Mouse (Mus musculus) erythroblast, adult 5-6 weeks (primary cell): ENCODE measurements around the gene 4930402K13Rik. TPM values are rescaled to one million over a fixed set of nuclear protein-coding genes. Genes with fewer than 3 reads are reported as not detected.
"Not testable (repeated sequence)": the region's sequence is repeated elsewhere in the genome, so short reads cannot be mapped to it uniquely, and the experiment has no call there.

ENCODE experiments used
- ATAC-seq: replicated peaks from 2 replicates; pipeline ENCODE4 v1.8.0; 2016; ENCODE audit warnings: moderate number of reproducible peaks, mild to moderate bottlenecking, moderate TSS enrichment, inconsistent platforms; ENCODE audit not compliant: poor library complexity, low FRiP score, severe bottlenecking
- total RNA-seq, 2 experiments: library from RNA; stranded (forward) in 1 of 2; stranded (reverse) in 1 of 2; fragments of 150-400 nt in 1 of 2; fragments of 200-764, 138-1000 nt in 1 of 2; gene quantifications; 2 replicates each; pipeline versions ENCODE4 v1.2.3 to v1.2.4; 2015 to 2017; ENCODE audit warnings: low replicate concordance in 2 of 2

4930402K13Rik gene
- total RNA-seq (2015; ENCODE audit: low replicate concordance): not detected in 2 replicates
- total RNA-seq (2017; ENCODE audit: low replicate concordance): not detected in 2 replicates

DNA sequence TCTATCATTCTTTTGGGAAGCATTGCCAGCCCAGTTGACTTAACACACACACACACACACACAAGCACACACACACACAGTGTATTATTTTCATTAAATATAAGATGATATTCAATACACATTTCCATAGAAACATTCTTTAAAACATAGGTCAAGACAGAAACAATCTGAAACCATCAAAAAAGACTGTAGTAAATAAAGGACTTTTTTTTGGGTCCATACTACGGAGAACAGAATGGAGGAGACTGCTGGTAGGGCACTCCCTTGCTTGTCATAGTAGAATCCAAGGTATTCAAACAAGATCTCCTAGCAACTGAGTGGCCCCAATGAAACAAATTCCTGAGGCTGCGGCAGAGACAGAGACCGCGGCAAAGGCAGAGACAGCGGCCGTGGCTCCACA, at the start of gene 4930402K13Rik:
Gene 4930402K13Rik (plus strand): TSS at position 301 of the 400 bp plus-strand sequence.
- ATAC-seq: no peak

DNA sequence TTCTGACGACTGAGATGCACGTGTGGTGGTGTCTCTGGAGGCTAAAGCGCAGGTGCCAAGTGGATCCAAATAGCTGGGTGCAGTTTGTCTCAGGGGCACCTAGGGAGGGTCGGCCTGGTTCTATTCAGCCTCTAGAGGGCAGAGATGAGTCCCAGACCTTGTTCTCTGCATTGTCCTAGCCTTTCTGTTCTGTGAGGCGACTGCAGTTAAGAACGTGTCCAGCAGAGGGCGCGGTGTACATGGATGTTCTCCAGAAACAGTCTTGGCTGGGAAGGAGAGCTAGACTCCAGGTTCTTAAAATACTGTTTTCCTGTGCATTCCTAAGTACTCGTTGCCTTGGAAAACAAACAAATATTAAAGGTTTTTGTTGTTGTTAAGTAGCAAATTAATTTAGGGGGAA, 43.4 kb upstream of the 4930402K13Rik start:
- ATAC-seq: not testable (repeated sequence)

DNA sequence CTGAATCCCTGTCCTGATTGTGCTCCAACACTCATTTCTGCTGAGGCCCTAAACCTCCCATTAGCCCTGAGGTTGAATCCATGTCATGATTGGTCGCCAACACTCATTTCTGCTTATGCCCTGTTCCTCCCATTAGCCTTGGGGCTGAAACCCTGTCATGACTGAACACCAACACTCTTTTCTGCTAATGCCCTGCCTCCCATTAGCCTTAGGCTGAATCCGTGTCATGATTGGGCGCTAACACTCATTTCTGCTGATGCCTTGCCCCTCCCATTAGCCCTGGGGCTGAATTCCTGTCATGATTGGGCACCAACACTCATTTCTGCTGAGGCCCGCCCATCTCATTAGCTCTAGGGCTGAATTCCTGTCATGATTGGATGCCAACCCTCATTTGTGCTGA, 42.3 kb upstream of the 4930402K13Rik start:
- ATAC-seq: no peak

DNA sequence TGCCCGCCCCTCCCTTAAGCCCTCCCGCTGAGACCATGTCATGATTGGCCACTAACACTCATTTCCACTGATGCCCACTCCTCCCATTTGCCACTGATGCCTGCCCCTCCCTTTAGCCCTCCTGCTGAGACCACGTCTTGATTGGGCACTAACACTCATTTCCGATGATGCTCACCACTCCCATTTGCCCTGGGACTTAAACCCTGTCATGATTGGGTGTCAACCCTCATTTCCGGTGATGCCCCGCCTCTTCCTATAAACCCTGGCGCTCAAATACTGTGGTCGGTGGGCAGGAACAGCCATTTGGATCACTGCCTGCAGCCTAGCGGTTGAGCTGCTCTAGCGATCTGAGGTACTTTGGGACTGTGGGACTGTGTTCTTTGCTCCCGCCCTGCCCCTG, 41.6 kb upstream of the 4930402K13Rik start, which contains the start of gene Fthl17f:
Gene Fthl17f (plus strand): TSS at position 301 of the 400 bp plus-strand sequence.
- not testable (repeated sequence) for ATAC-seq

DNA sequence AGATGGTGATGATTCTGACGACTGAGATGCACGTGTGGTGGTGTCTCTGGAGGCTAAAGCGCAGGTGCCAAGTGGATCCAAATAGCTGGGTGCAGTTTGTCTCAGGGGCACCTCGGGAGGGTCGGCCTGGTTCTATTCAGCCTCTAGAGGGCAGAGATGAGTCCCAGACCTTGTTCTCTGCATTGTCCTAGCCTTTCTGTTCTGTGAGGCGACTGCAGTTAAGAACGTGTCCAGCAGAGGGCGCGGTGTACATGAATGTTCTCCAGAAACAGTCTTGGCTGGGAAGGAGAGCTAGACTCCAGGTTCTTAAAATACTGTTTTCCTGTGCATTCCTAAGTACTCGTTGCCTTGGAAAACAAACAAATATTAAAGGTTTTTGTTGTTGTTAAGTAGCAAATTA, 26.7 kb upstream of the 4930402K13Rik start:
- ATAC-seq: not testable (repeated sequence)

DNA sequence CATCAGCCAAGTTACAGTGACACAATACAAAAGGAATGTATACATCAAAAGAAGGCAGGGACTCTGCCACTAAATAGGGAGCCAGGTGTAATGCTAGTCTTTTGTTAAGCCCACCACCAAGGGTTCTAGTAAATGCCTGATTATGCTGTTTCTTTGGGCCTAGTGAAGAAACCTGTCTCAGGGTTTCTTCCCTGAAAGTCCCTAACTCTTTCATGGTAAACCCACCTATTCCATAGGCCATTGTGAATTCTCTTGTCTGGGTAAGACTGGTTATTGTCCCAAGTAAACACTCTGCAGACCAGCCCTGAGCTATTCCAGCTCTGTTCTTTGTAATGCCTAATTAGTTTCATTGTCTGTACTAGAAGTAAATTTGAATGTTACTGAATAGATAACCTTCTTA, 9.3 kb upstream of the 4930402K13Rik start:
- ATAC-seq: not testable (repeated sequence)

DNA sequence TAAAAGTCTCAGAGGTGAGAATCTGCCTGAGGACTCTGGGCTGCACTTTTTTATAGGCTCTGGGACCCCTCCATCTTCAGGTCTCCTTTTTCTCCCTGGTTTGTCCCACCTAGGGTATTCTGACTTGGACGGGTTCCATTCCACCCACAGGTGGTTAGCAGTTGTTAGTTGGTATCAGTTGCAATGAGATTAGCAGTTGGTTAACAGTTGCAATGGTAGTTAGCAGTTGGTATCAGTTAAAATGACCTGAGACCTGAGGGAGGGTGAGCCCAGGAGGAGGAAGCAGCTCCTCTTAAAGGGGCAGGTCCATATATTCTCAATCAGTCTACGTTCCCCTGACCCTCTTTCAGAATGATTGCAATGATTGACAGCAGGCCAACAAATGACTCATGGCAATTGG, 6.0 kb downstream of the 4930402K13Rik start:
- ATAC-seq: no peak

DNA sequence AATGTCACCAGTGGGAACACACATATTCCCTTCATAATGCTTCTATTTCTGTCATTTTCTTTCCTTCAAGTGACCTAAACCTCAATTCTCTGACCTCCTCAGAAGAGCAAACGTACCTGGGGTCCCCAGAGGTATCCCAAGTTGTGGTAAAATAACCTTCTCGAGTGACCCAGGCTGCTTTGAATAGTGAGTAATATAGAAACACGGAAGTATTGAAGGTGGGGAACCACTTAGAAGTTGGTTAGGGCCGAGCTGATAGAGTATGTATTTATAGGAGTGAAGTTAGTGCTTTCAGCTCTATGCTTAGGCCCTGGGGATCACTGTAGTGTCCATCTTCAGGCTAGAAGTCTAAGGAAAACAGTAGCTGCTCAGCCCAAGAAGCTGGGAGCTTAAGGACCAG, 20.6 kb downstream of the 4930402K13Rik start:
- no peak for ATAC-seq

DNA sequence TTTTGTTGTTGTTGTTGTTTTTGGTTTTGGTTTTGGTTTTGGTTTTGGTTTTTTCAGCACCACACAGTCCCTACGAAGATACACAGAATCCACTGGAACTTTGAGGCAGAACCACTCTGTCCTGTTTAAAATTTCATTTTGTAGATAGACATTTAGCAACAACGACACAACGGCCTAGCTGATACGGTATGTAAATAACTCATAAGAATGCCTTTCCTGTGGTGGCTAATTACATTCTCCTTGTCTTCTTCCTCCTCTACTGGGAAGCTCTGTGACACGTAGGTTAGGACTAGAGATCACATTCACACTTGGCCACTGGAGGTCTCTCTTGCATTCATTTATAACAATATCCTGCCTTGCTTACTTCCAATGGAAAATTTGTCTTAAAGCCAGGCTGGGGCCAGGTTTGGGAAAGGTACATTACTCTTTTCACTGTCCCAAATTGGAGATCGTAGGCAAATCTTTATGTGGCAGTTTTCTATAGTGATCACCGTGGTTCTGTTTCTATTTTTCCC, 24.0 kb downstream of the 4930402K13Rik start:
- ATAC-seq: no peak

DNA sequence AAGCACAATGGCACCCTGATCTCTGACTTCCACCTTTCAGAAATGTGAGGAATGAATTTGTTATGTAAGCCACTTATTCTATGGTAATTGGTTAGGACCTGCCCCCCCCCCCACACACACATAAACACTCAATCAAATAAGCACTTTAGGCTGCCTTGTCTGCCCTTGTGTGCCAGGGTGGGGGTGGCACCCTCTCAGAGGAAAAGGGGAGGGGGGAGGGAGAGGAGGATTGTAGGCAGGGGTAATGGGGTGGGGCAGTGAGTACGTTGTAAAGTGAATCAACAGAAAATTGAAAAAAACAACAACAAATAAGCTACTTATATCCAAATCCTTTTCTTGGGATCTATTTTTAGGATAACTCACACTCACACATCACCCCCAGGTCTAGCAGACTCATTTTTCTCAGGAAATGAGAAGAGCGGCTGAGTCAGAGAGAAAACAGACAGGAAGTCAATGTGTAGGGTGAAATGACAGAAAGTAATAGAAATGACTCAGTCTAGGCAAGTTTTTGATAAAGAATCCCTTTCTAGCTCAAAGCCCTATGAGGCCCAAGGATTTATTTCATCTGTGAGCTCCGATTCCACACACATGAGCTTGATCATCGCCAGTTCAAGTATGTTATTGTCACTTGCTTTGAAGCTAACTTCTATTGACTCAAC, 35.1 kb downstream of the 4930402K13Rik start:
- no peak for ATAC-seq

DNA sequence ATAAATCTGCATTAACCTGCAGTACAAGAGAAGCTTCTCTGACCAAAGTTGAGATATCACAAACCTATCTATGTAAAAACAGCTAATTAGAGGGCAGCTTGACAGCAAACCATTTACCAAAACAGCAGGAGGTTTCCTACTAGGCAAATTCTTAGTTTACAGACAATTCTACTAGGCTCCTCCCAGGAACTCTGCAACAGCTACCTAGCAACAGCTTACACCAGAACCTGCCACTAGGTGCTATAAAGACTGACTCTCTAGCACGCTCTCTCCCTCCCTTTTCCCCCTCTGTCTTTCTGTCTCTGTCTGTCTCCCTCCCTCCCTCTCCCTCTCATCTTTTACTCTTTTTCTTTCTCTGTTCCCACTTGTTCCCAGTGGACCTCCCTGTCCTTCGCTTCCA, 38.3 kb downstream of the 4930402K13Rik start:
- no peak for ATAC-seq

Other genes starting within 250 kb of the 4930402K13Rik start
- gene Gm5751, start 230.3 kb upstream of the 4930402K13Rik start, total RNA-seq (2015; ENCODE audit: low replicate concordance): not detected in 2 replicates
- not detected in 2 replicates for gene Gm5751, start 230.3 kb upstream of the 4930402K13Rik start, total RNA-seq (2017; ENCODE audit: low replicate concordance)
- not detected in 2 replicates for gene B630019K06Rik, start 212.2 kb upstream of the 4930402K13Rik start, total RNA-seq (2015; ENCODE audit: low replicate concordance)
- not detected in 2 replicates for gene B630019K06Rik, start 212.2 kb upstream of the 4930402K13Rik start, total RNA-seq (2017; ENCODE audit: low replicate concordance)
- not detected in 2 replicates for gene Fthl17b, start 141.6 kb upstream of the 4930402K13Rik start, total RNA-seq (2015; ENCODE audit: low replicate concordance)
- gene Fthl17b, start 141.6 kb upstream of the 4930402K13Rik start, total RNA-seq (2017; ENCODE audit: low replicate concordance): not detected in 2 replicates
- not detected in 2 replicates for gene Fthl17c, start 128.0 kb upstream of the 4930402K13Rik start, total RNA-seq (2015; ENCODE audit: low replicate concordance)
- gene Fthl17c, start 128.0 kb upstream of the 4930402K13Rik start, total RNA-seq (2017; ENCODE audit: low replicate concordance): not detected in 2 replicates
- not detected in 2 replicates for gene Fthl17d, start 117.8 kb upstream of the 4930402K13Rik start, total RNA-seq (2015; ENCODE audit: low replicate concordance)
- gene Fthl17d, start 117.8 kb upstream of the 4930402K13Rik start, total RNA-seq (2017; ENCODE audit: low replicate concordance): not detected in 2 replicates
- gene Fthl17e, start 71.1 kb upstream of the 4930402K13Rik start, total RNA-seq (2015; ENCODE audit: low replicate concordance): not detected in 2 replicates
- not detected in 2 replicates for gene Fthl17e, start 71.1 kb upstream of the 4930402K13Rik start, total RNA-seq (2017; ENCODE audit: low replicate concordance)
- gene Fthl17f, start 41.5 kb upstream of the 4930402K13Rik start, total RNA-seq (2015; ENCODE audit: low replicate concordance): not detected in 2 replicates
- not detected in 2 replicates for gene Fthl17f, start 41.5 kb upstream of the 4930402K13Rik start, total RNA-seq (2017; ENCODE audit: low replicate concordance)
- not detected in 2 replicates for gene Lancl3, start 95.3 kb downstream of the 4930402K13Rik start, total RNA-seq (2015; ENCODE audit: low replicate concordance)
- gene Lancl3, start 95.3 kb downstream of the 4930402K13Rik start, total RNA-seq (2017; ENCODE audit: low replicate concordance): 0.60 and 0.70 TPM in 2 replicates
- gene Gm14862, start 152.3 kb downstream of the 4930402K13Rik start, total RNA-seq (2015; ENCODE audit: low replicate concordance): 9.4 TPM in 1 of 2 replicates, not detected in the other
- 1.4 and 5.6 TPM in 2 replicates for gene Gm14862, start 152.3 kb downstream of the 4930402K13Rik start, total RNA-seq (2017; ENCODE audit: low replicate concordance)
- 42.5 and 48.9 TPM in 2 replicates for gene Xk, start 168.2 kb downstream of the 4930402K13Rik start, total RNA-seq (2015; ENCODE audit: low replicate concordance)
- gene Xk, start 168.2 kb downstream of the 4930402K13Rik start, total RNA-seq (2017; ENCODE audit: low replicate concordance): 35.4 and 46.2 TPM in 2 replicates
- gene H2al1m, start 179.2 kb downstream of the 4930402K13Rik start, total RNA-seq (2015; ENCODE audit: low replicate concordance): 6.5 TPM in 1 of 2 replicates, not detected in the other
- 0.68 and 3.9 TPM in 2 replicates for gene H2al1m, start 179.2 kb downstream of the 4930402K13Rik start, total RNA-seq (2017; ENCODE audit: low replicate concordance)
- not detected in 2 replicates for gene H2al1k, start 246.1 kb downstream of the 4930402K13Rik start, total RNA-seq (2015; ENCODE audit: low replicate concordance)
- gene H2al1k, start 246.1 kb downstream of the 4930402K13Rik start, total RNA-seq (2017; ENCODE audit: low replicate concordance): not detected in 2 replicates